Mouse (Mus musculus) CH12.LX (cell line): ENCODE data around the gene Vasp.

Experiments
- CTCF ChIP-seq, 2 experiments: IDR thresholded peaks in 1 of 2; conservative IDR thresholded peaks in 1 of 2; 2 replicates each; pipeline ENCODE4 v1.5.1; 2011 to 2012; ENCODE audit warnings: low read depth in 2 of 2, low read length in 2 of 2, improper control_type of control experiment in 1 of 2, inconsistent platforms in 1 of 2, mild to moderate bottlenecking in 1 of 2, moderate library complexity in 1 of 2
- EP300 ChIP-seq: IDR thresholded peaks from 2 replicates; pipeline ENCODE4 v1.6.1; 2011; ENCODE audit warnings: low read length, improper control_type of control experiment
- JUND ChIP-seq: conservative IDR thresholded peaks from 2 replicates; pipeline ENCODE4 v1.6.1; 2011; ENCODE audit warnings: low read depth, low read length, improper control_type of control experiment
- MAX ChIP-seq: IDR thresholded peaks from 2 replicates; pipeline ENCODE4 v1.6.1; 2011; ENCODE audit warnings: low read length, improper control_type of control experiment
- MAZ ChIP-seq: IDR thresholded peaks from 2 replicates; pipeline ENCODE4 v1.6.1; 2012; ENCODE audit warnings: low read depth, mild to moderate bottlenecking, inconsistent platforms, low read length, improper control_type of control experiment, moderate library complexity
- POLR2A ChIP-seq: IDR thresholded peaks from 2 replicates; pipeline ENCODE4 v1.6.1; 2011; ENCODE audit warnings: low read depth, mild to moderate bottlenecking, improper control_type of control experiment, low read length
- RAD21 ChIP-seq: IDR thresholded peaks from 2 replicates; pipeline ENCODE4 v1.6.1; 2011; ENCODE audit warnings: low read depth, mild to moderate bottlenecking, low read length, improper control_type of control experiment, moderate library complexity
- SMC3 ChIP-seq: IDR thresholded peaks from 2 replicates; pipeline ENCODE4 v1.6.1; 2011; ENCODE audit warnings: low read depth, low read length, improper control_type of control experiment
- TBP ChIP-seq: conservative IDR thresholded peaks from 2 replicates; pipeline ENCODE4 v1.6.1; 2011; ENCODE audit warnings: low read depth, low read length, improper control_type of control experiment
- UBTF ChIP-seq: IDR thresholded peaks from 2 replicates; pipeline ENCODE4 v1.6.1; 2012; ENCODE audit warnings: low read depth, mild to moderate bottlenecking, inconsistent platforms, low read length, improper control_type of control experiment, moderate library complexity
- ZNF384 ChIP-seq: IDR thresholded peaks from 2 replicates; pipeline ENCODE4 v1.6.1; 2012; ENCODE audit warnings: low read depth, low read length, improper control_type of control experiment, inconsistent platforms

- TF ChIP-seq TBP (no peak), CTCF (conservative IDR thresholded peaks at IDR 0.05 in 1 of 2, IDR thresholded peaks at IDR 0.05 in 1 of 2; ENCODE audit: low read depth in 2 of 2, low read length in 2 of 2) (peak; percentile 45 to 55), EP300 (no peak), RAD21 (no peak; the same call in 1 of the 2 replicates), POLR2A (no peak), JUND (no peak), UBTF (no peak), ZNF384 (no peak), MAX (no peak), MAZ (no peak), SMC3 (no peak)
Measured at GRCm38 (mm10) chr7:19210010-19210409, 61.6 kb downstream of the Vasp start.
